Mouse (Mus musculus) bone marrow, adult 2 months (tissue): Measurements from ENCODE around the gene Mdh2.

ENCODE experiments used
- CTCF ChIP-seq: fragments of 200-500 bp; IDR thresholded peaks from 2 replicates; pipeline ENCODE4 v1.5.1; 2011; ENCODE audit warnings: low read length, control low read depth; ENCODE audit not compliant: control insufficient read depth, insufficient read depth
- POLR2A ChIP-seq: fragments of 200-500 bp; IDR thresholded peaks from 2 replicates; pipeline ENCODE4 v1.6.1; 2011; ENCODE audit warnings: low read depth, mild to moderate bottlenecking, control low read depth, low read length, borderline replicate concordance; ENCODE audit not compliant: control insufficient read depth

GRCm38 (mm10) chr5:135826225-135826624 lies 47.9 kb downstream of the Mdh2 start:
- TF ChIP-seq CTCF (no peak), POLR2A (no peak)
